Mouse (Mus musculus) intestine, postnatal 0 days (tissue): ENCODE measurements at regions not wholly inside any gene's neighbourhood (a gene's known extent, or its start where the extent isn't known, plus 50 kb on each side); places are given as distances from the start of the nearest gene placed in this dataset.

Source experiments
- ATAC-seq: fragments of 200-750 bp; cut with Nextera tagmentation; 2 replicates; pipeline ENCODE4 v1.8.0; 2017; ENCODE audit warnings: mild to moderate bottlenecking, moderate TSS enrichment, moderate library complexity
- H3K27ac ChIP-seq: fragments of 300-500 bp; sonication (generic); 2 replicates; pipeline ENCODE4 v1.5.1; 2014; ENCODE audit warnings: mild to moderate bottlenecking, low read depth, low read length, moderate library complexity
- H3K27me3 ChIP-seq: fragments of 300-500 bp; sonication (generic); replicated peaks from 2 replicates; pipeline ENCODE4 v1.6.1; 2014; ENCODE audit warnings: low read length, mixed read lengths; ENCODE audit not compliant: control insufficient read depth, insufficient read depth
- H3K36me3 ChIP-seq: fragments of 300-500 bp; sonication (generic); 2 replicates; pipeline ENCODE4 v1.6.1; 2014; ENCODE audit warnings: mild to moderate bottlenecking, moderate library complexity; ENCODE audit not compliant: control insufficient read depth, insufficient read depth
- H3K4me1 ChIP-seq: fragments of 300-500 bp; sonication (generic); replicated peaks from 2 replicates; pipeline ENCODE4 v1.6.1; 2014; ENCODE audit warnings: antibody characterized with exemption, low read length, mixed read lengths; ENCODE audit not compliant: control insufficient read depth, insufficient read depth
- H3K4me2 ChIP-seq: fragments of 300-500 bp; sonication (generic); replicated peaks from 2 replicates; pipeline ENCODE4 v1.6.1; 2014; ENCODE audit warnings: low read depth, mild to moderate bottlenecking, moderate library complexity
- H3K4me3 ChIP-seq: fragments of 300-500 bp; sonication (generic); 2 replicates; pipeline ENCODE4 v1.5.1; 2014; ENCODE audit warnings: low read depth, low read length
- H3K9ac ChIP-seq: fragments of 300-500 bp; sonication (generic); 2 replicates; pipeline ENCODE4 v1.6.1; 2014; ENCODE audit warnings: mild to moderate bottlenecking, low read depth, low read length
- H3K9me3 ChIP-seq: fragments of 300-500 bp; sonication (generic); 2 replicates; pipeline ENCODE4 v1.6.1; 2016; ENCODE audit warnings: mixed run types; ENCODE audit not compliant: control insufficient read depth
- CTCF ChIP-seq: sonication (generic); IDR thresholded peaks from 2 replicates; pipeline ENCODE4 v1.5.1; 2016; ENCODE audit warnings: low read depth, mild to moderate bottlenecking, control low read depth, antibody characterized with exemption, moderate library complexity
- WGBS: fragments of 180-500 bp; shearing (Covaris S2); extraction: QIAGEN DNeasy Blood & Tissue Kit; methylation state at CpG from one replicate; pipeline ENCODE4 v1.1.7; 2014; 5-methylcytosine and 5-hydroxymethylcytosine counted together

DNA sequence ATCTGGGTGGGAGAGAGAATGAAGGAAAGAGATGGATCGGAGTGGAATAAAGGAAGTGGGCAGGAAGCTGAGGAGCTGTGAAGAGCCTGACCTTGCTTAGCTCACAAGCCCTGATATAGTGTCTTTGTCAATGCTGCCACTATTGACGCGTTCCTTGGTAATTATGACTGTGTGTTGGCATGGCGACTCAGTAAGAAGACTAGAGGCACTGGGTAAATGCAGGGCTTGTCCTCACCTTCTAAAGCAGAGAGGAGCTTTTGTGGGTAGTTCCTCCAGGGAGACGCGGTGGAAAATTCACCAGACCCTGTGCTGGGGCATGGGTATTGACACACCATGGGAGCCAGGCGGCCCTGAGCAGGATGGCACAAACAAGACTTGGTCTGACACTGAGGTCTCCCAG is 52.8 kb upstream of the Polg start:
- Histone ChIP-seq H3K27me3 (peaks cover 49% of the 10 kb centered on the region), H3K4me2 (no peak overlapping the region), H3K4me1 (no peaks in the 10 kb centered on the region), H3K36me3 (no peaks in the 10 kb centered on the region), H3K27ac (no peak overlapping the region), H3K9ac (no peak overlapping the region), H3K4me3 (no peak overlapping the region), H3K9me3 (no peaks in the 10 kb centered on the region)
- no peak for ATAC-seq
- 71% methylated on average over 7 of the region's 7 CpGs for WGBS
- TF ChIP-seq CTCF = no peak

DNA sequence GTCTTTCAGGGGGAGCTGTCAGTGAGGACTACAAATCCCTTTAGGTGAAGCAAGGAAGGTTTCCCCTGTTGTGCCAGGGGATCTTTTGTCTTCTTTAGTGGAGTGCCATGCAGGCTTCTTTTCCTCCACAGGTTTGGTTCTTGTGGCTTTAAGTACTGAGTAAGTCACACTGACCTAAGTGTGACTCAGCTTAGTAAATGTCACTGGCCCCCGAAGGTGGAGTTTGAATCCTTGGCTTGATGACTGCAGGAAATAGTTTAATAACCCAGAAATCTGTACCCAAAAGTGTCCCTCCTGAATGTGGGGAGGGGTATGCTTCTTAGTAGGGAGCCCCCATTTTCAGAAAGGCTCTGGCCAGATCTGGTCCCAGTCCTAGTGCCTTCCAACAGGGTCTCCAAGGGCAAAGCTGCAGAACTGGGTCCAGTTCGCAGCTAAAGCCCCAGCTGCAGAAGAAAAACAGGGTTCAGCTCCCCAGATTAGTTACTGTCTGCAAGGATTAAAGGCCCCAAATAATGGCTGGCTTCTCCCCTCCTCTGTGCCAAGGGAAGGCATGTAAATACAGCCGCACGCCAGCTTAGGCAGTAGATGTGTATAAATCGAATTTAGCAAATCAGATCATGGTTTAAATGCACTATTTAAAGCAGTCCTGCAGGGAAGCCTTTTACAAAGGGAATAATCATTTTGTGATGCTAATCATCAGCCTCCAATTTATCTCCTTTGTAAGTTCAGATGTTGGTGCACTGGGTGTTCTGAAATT is 51.6 kb upstream of the Polg start:
- no peak overlapping the region for H3K4me3 ChIP-seq
- H3K9me3 ChIP-seq = no peaks in the 10 kb centered on the region
- H3K4me1 ChIP-seq = no peaks in the 10 kb centered on the region
- no peaks in the 10 kb centered on the region for H3K36me3 ChIP-seq
- ATAC-seq = no peak
- peaks cover 61% of the 10 kb centered on the region for H3K27me3 ChIP-seq
- H3K27ac ChIP-seq = no peak overlapping the region
- H3K9ac ChIP-seq = no peak overlapping the region
- H3K4me2 ChIP-seq = no peak overlapping the region
- no peak for TF ChIP-seq CTCF
- WGBS = 54% methylated on average over 5 of the region's 5 CpGs

GRCm38 (mm10) chr7:79516287-79516686 is 50.1 kb upstream of the Polg start:
- no peaks in the 10 kb centered on the region for H3K9me3 ChIP-seq
- H3K4me2 ChIP-seq = no peak overlapping the region
- 84% methylated on average over 4 of the region's 4 CpGs for WGBS
- no peak overlapping the region for H3K4me3 ChIP-seq
- H3K36me3 ChIP-seq = no peaks in the 10 kb centered on the region
- ATAC-seq = no peak
- H3K9ac ChIP-seq = no peak overlapping the region
- peaks cover 73% of the 10 kb centered on the region for H3K27me3 ChIP-seq
- no peaks in the 10 kb centered on the region for H3K4me1 ChIP-seq
- no peak for TF ChIP-seq CTCF
- H3K27ac ChIP-seq = no peak overlapping the region
